Mouse (Mus musculus): ENCODE measurements around the gene Dhrs7c.

Gene Dhrs7c

DNA sequence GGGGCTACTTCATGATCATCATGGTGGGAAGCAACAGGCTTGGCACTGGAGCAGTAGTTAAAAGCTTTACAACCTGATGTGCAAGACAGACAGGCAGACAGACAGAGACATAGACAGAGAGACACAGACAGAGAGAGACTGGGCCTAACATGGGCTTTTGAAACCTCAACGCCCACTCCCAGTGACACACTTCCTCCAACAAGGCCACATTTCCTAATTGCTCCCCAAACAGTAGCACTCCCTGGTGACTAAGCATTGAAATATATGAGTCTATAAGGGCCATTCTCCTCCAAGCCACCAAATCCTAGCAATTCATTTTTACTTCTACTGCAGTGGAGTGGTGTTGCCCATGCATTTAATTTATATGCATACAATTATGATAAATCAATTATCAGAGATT is 41.8 kb downstream of the Dhrs7c start:
- DNase-seq (ENCODE audit: low read depth), result no peak

DNA sequence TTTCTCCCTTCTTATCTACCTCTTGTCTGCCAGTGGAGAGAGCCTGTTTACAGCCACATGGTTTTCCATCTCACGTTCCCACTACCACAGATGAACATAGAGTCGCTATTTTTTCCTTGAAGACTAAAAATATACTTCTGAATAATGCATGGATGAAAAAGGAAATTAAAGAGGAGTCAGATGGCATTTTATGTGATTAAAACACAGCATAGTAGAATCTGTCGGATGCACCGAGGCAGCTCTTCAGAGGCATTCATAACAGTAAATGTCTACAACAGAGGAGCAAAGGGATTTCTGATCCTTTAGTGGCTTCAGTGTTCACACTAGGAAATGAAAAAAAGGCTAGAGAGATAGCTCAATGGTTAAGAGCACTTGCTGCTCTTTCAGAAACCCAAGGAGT is 47.2 kb downstream of the Dhrs7c start:
- DNase-seq (ENCODE audit: low read depth), result no peak

DNA sequence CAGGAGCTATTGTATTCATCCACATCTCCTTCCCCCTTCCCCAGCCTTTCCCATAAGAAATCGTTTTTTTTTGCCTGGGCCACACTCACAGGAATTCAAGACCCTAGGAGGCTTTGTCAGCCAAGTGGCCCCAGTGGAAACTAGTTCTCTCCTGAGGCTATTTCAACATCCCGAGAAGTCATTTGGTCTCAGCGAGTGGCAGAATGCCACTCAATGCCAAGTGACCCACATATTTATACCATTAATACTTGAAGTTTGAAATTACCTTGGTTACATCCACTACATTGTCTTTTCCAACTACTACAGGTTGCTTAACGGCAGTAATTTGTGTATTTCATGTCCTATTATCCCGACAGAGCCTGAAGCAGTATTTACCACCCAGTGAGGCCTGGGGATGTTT is 53.8 kb downstream of the Dhrs7c start:
- no peak for DNase-seq (ENCODE audit: low read depth)

DNA sequence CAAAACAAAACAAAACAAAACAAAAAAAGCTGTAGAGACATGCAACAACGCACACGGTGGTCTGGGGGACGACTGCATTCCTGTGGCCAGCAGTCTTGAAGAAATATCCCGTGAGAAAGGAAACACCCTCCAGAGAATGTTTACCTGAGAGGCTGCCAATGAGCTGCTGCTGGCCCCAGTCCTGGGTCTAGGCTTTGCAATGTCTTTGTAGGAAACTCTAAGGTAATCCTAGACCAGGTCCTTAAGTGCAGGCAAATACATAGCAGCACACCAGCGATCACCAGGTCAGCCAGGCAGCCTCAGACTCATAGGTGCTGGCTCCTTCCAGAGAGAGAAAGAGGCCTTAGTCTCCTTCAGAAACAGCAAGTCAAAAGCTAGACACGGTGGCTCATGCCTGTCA is 56.0 kb downstream of the Dhrs7c start:
- peak; percentile 50 for DNase-seq (ENCODE audit: low read depth)

DNA sequence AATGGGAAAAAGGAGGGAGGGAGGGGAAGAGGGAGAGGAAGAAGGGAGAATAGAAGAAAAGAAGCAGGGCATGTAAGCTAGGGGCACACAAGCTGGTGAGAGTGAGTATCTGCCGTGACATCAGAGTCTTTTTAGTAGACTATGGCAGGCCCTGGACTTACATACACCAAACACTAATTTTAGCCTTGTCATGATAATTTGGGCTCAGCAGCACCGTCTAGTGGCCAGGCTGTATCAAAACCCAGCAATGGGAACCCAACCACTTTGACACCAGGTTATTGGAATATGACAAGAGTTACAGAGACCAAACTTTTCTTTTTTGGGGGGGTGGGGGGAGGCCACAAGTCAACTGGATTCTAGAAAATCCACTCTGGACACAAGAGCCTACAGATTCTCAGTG is 57.0 kb downstream of the Dhrs7c start:
- no peak for DNase-seq (ENCODE audit: low read depth)

DNA sequence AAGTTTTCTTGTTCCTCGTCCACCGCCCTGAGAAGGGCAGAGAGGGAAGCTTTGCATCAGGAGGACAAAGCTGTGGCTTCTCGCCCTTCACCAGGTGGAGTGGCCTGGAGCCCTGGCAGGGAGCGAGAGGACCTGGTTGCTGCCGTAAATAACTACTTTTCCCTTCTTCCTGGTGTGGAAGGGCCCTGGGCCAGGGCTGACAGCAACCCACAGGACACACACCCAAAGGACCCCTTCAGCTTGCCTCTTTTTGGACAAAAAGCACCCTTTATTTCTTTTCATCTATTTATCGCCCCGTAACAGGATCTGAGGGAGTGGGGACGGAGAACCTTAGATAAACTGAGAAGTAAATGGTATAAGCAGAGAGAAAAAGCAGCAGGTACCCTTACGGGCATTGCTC is 60.5 kb downstream of the Dhrs7c start:
- no peak for DNase-seq (ENCODE audit: low read depth)

DNA sequence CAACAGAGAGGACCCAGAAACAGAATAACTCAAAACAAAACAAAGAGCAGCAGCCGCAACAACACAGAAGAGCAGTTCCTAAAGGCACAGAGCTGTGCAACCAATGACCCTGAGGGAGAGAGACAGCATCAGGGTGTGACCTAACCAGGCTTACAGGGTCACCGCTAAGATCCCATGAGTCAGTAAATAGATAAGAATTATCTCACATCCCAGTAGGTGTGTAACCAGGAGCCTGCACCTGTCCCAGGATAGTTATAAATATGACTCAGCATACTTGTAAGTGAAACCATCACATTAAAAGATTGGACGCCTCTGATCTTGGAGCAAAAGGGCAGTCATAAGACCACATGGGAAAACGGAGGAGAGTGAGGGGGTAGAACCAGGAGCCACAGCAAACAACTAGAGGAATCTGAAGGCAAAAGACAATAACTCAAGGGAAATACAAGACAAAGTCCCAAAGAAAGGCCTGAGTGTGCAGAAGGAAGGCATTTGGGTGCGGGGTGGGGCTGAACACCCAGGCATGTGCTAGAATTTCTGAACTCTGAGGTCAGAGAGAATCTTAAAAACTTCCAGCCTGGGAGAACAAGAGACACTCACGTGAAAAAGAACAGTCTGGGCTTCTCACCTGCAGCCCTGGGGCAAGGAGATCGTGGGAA is 62.9 kb downstream of the Dhrs7c start:
- no peak for DNase-seq (ENCODE audit: low read depth)

DNA sequence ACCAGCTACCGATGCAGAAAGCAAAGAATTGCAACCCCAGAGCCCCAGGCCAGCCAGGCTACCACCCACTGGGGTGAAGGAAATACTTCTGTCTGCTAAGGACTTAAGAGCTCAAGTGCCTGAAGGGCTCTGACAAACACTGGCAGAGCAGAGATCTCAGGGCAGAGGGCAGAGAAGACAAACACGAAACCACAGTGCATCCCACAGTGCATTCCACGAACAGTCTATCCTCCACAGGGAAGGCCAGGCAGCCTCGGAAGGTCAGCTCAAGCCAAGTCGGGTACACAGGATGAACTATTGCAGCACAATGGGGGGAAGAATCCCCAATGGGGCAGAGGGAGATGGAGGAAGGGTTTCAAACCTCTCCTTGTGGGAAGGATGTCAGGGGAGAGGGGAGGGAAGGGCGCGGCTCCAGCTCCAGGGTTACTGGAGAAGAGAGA is 63.4 kb downstream of the Dhrs7c start:
- no peak for DNase-seq (ENCODE audit: low read depth)

DNA sequence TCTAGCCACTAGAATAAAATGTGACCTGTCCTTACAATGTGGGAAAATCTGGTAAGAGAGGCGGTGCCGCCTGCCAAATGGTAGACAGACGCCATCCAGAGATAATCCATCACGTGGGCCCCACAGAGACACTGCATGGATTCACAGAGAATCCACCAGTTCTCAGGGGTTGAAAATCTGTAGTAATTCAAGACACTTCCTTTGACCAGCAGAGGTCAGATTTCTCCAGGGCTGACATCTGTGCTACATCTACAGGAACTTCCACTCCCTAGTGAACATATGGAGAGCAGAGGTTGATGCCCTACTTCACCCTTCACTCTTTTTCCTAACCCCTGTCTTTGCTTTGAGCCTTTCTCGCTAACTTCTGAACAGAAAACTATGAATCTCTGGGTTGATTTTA is 67.1 kb downstream of the Dhrs7c start:
- no peak for DNase-seq (ENCODE audit: low read depth)
